Mouse (Mus musculus) hematopoietic multipotent progenitor cell, adult 10-12 weeks (in vitro differentiated cells): Measurements from ENCODE around the gene Amacr. TPM values are rescaled to one million over a fixed set of nuclear protein-coding genes. Genes with fewer than 3 reads are reported as not detected.

Experiments used
- polyA plus RNA-seq: library from polyadenylated mRNA; stranded (reverse); fragments of >175 nt; gene quantifications from 2 replicates; pipeline ENCODE4 v1.2.3, GENCODE M21; 2012; ENCODE audit warnings: low replicate concordance

Amacr gene
- polyA plus RNA-seq, result 1.3 and 2.9 TPM in 2 replicates

GRCm38 (mm10) chr15:10981377-10982063 lies at the start of gene Amacr:
Gene Amacr, plus strand, starts transcription at chr15:10981756.

GRCm38 (mm10) chr15:10951951-10952759 lies 29.4 kb upstream of the Amacr start, which contains the start of gene C1qtnf3:
Gene C1qtnf3, plus strand, starts transcription at chr15:10952332.

GRCm38 (mm10) chr15:11000421-11000820 lies 18.9 kb downstream of the Amacr start, which contains the start of gene Slc45a2:
Gene Slc45a2, plus strand, starts transcription at chr15:11000721.

GRCm38 (mm10) chr15:11037711-11038110 lies 56.2 kb downstream of the Amacr start, which contains the start of gene Rxfp3:
Gene Rxfp3, minus strand, starts transcription at chr15:11037991.

Other genes starting within 250 kb of the Amacr start
- not detected in 2 replicates for gene C1qtnf3, start 29.4 kb upstream of the Amacr start, polyA plus RNA-seq
- 0.04 TPM in 1 of 2 replicates, not detected in the other for gene Slc45a2, start 19.0 kb downstream of the Amacr start, polyA plus RNA-seq
- not detected in 2 replicates for gene Rxfp3, start 56.2 kb downstream of the Amacr start, polyA plus RNA-seq
- not detected in 2 replicates for gene Adamts12, start 83.0 kb downstream of the Amacr start, polyA plus RNA-seq